Mouse (Mus musculus): ENCODE results near the gene Hist1h2bc.
"Not testable (repeated sequence)": the region's sequence is repeated elsewhere in the genome, so short reads cannot be mapped to it uniquely, and the experiment has no call there.

Hist1h2bc gene

DNA sequence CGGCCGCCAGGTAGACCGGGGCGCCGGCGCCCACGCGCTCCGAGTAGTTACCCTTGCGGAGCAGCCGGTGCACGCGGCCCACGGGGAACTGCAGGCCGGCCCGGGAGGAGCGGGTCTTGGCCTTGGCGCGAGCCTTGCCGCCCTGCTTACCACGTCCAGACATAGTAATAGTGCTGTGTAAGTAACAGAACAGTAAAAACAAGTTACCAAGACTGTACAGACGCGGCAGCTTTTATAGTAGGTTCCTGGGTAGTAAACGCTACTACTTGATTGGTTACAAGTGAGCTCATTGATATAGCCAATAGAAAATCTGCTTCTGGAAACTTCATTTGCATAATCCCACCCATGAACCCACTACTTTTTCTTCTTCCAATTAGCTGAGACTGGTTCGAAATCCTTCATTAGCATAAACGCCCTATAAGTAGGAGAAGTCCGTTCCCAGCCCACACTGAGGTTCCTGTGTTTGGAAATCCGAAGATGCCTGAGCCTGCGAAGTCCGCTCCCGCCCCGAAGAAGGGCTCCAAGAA is at the start of gene Hist1h2bc, which contains the start of gene Hist1h2ac:
Gene Hist1h2bc (plus strand): TSS at position 445 of the 527 bp plus-strand sequence.
Gene Hist1h2ac (minus strand): TSS at position 194 of the 527 bp plus-strand sequence.
- H3K4me1 ChIP-seq (replicated peaks; ENCODE audit: low read depth, low read length), result peaks cover 15% of the 10 kb centered on the region
- H3K9me3 ChIP-seq (ENCODE audit: low read length), result no peaks in the 10 kb centered on the region
- H3K27me3 ChIP-seq (ENCODE audit: insufficient read depth, low read length), result no peaks in the 10 kb centered on the region
- H3K36me3 ChIP-seq (ENCODE audit: insufficient read depth, low read length), result no peaks in the 10 kb centered on the region
- TF ChIP-seq NANOG (IDR thresholded peaks at IDR 0.05; ENCODE audit: borderline replicate concordance, low read length) (no peak), CTCF (conservative IDR thresholded peaks at IDR 0.05; ENCODE audit: low read length) (no peak), POU5F1 (IDR thresholded peaks at IDR 0.05; ENCODE audit: borderline replicate concordance, low read length) (no peak)
- H3K4me3 ChIP-seq (replicated peaks; ENCODE audit: low read length), result peak within 1 kb of the TSS; percentile 71

DNA sequence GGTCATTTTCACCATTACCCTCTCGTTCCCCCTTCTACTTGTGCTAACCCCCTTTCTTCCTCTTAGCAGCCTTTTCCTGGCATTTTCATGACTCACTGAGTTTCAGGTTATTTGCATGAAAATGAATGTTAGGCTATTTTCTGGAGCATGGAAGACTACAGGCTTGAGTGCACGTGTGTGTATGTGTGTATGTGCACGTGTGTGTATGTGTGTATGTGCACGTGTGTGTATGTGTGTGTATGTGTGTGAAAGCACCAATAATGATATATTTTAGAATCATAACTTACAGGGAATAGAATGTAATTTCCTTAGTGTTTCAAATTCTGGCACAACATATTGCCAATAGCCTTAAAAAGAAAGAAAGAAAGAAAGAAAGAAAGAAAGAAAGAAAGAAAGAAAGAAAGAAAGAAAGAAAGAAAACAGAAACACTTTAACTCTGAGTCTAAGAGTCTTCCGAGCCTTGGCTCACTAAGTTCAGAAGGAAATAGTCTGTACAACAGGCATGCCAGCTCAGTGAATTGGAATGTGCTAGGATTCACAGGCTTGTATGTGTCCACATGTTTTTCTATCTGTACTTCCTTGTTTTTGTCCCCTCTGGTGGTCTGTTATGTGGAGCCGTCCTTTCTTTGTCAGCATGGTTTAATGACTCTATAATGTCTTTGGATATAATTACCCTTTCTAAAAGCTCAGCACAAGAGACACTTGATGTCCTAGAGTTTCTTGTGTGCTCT is 24.2 kb upstream of the Hist1h2bc start:
- peaks cover 8% of the 10 kb centered on the region; the same call in 1 of the 2 replicates for H3K9me3 ChIP-seq (ENCODE audit: low read length)
- no peak overlapping the region for H3K4me3 ChIP-seq (replicated peaks; ENCODE audit: low read length)
- no peaks in the 10 kb centered on the region for H3K27me3 ChIP-seq (ENCODE audit: insufficient read depth, low read length)
- TF ChIP-seq POU5F1 (IDR thresholded peaks at IDR 0.05; ENCODE audit: borderline replicate concordance, low read length), result no peak
- no peak for TF ChIP-seq NANOG (IDR thresholded peaks at IDR 0.05; ENCODE audit: borderline replicate concordance, low read length)
- TF ChIP-seq CTCF (conservative IDR thresholded peaks at IDR 0.05; ENCODE audit: low read length), result no peak
- H3K36me3 ChIP-seq (ENCODE audit: insufficient read depth, low read length), result no peaks in the 10 kb centered on the region
- H3K4me1 ChIP-seq (replicated peaks; ENCODE audit: low read depth, low read length), result 0 out of 2 replicates have a peak, but pooled peaks cover 2% of the 10 kb centered on the region

DNA sequence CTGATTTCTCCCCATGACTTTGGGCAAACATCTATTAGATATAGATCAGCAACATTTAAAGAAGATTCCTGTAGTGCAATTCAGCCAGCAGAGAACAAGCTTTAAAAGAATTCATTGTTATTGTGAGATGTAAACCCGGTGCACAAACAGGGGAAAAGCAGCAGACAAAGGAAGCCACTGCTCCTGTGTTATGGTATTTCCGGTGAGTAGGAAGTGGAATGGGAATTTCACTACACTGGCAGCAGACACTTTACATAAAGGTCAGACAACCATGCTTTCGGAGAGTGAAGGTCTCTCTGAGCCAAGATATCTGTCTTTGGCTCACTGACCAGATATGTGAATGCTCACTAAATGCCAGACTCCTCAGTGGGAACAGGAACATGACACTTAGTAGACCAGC is 21.5 kb upstream of the Hist1h2bc start:
- TF ChIP-seq NANOG (IDR thresholded peaks at IDR 0.05; ENCODE audit: borderline replicate concordance, low read length), result no peak
- no peak for TF ChIP-seq CTCF (conservative IDR thresholded peaks at IDR 0.05; ENCODE audit: low read length)
- TF ChIP-seq POU5F1 (IDR thresholded peaks at IDR 0.05; ENCODE audit: borderline replicate concordance, low read length), result no peak
- Histone ChIP-seq H3K4me1 (replicated peaks; ENCODE audit: low read depth, low read length) (0 out of 2 replicates have a peak, but pooled peaks cover 2% of the 10 kb centered on the region), H3K36me3 (ENCODE audit: insufficient read depth, low read length) (no peaks in the 10 kb centered on the region), H3K9me3 (ENCODE audit: low read length) (no peaks in the 10 kb centered on the region), H3K4me3 (replicated peaks; ENCODE audit: low read length) (no peak overlapping the region), H3K27me3 (ENCODE audit: insufficient read depth, low read length) (no peaks in the 10 kb centered on the region)

DNA sequence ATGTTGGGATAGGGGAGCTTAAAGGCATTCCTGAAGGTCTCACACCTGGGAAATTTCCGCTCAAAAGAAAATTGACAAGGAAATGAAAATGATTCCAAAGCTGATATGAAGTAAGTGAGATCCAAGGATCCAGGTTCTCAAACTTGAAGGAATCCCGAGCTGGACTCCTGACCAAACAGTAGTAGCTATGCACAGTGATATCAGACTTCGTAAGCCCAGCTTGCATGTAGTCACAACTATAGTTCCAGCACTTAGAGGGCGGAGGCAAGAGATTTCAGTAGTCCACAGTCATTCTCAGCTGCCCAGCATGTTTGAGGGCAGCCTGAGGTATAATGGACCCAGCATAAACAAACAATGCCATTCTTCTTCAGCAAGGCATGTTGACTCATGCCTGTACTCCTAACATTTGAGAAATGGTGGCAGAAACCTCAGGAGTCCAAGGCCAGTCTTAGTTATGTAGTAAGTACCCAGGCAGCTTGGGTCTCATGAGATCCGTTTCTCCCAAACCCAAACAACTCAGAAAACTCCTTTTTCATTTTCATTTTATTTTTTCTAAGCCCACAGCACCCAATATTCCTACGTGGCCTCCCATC is 1.9 kb upstream of the Hist1h2bc start:
- H3K36me3 ChIP-seq (ENCODE audit: insufficient read depth, low read length), result no peaks in the 10 kb centered on the region

DNA sequence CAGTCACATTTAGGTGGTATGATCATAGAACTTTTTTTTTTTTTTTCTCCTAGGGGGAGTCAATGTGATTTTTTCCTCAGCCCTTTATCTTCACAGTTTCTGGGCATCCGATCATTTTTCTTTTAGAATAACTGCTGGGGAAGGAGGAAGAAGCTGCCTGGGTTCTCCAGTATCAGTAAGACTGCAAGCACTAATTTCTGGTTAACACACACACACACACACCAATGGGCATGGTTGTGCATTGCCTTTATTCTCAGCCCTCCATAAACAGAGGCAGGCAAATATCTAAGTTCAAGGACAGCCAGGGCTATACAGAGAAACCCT is 1.4 kb upstream of the Hist1h2bc start:
- Histone ChIP-seq H3K4me1 (replicated peaks; ENCODE audit: low read depth, low read length) (peaks cover 15% of the 10 kb centered on the region), H3K9me3 (ENCODE audit: low read length) (no peaks in the 10 kb centered on the region)

More for the DNA sequence above, 1.9 kb upstream of the Hist1h2bc start:
- TF ChIP-seq CTCF (conservative IDR thresholded peaks at IDR 0.05; ENCODE audit: low read length), result no peak
- TF ChIP-seq POU5F1 (IDR thresholded peaks at IDR 0.05; ENCODE audit: borderline replicate concordance, low read length), result no peak
- no peak for TF ChIP-seq NANOG (IDR thresholded peaks at IDR 0.05; ENCODE audit: borderline replicate concordance, low read length)
- H3K4me1 ChIP-seq (replicated peaks; ENCODE audit: low read depth, low read length), result peaks cover 15% of the 10 kb centered on the region
- H3K27me3 ChIP-seq (ENCODE audit: insufficient read depth, low read length), result no peaks in the 10 kb centered on the region
- no peaks in the 10 kb centered on the region for H3K9me3 ChIP-seq (ENCODE audit: low read length)
- H3K4me3 ChIP-seq (replicated peaks; ENCODE audit: low read length), result no peak overlapping the region; the same call in 1 of the 2 replicates

DNA sequence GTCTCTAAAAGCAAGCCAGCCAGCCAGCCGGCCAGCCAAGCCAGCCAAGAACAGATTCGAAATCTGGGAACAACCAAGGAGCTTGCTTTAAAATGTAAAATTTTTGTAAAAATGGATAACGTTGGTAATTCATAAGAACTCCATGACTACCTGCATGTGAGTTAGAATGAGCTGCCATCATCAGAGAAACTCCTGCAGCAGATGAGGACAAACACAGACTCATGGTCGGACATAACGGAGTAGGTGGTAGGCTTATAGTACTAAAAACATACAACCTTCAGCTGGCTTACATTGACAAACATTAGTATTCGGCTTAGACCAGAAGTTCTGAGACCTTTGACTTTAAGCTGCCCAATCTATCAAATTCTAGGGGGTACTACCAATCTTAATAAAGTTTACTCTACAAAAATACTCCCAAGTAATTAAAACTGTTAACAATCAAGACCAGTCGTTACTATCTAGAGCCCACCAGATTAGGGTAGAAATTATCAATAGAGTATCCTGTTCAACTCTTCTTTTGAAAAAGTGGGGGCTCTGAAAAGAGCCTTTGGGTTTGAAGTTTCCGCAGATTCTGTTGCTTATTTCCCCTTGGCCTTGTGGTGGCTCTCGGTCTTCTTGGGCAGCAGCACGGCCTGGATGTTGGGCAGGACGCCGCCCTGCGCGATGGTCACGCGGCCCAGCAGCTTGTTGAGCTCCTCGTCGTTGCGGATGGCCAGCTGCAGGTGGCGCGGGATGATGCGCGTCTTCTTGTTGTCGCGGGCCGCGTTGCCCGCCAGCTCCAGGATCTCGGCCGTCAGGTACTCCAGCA is 848 bp upstream of the Hist1h2bc start:
- not testable (repeated sequence) for H3K9me3 ChIP-seq (ENCODE audit: low read length); H3K36me3 ChIP-seq (ENCODE audit: insufficient read depth, low read length); H3K27me3 ChIP-seq (ENCODE audit: insufficient read depth, low read length)
- H3K4me3 ChIP-seq (replicated peaks; ENCODE audit: low read length), result peak overlapping the region; percentile 71
- peaks cover 15% of the 10 kb centered on the region for H3K4me1 ChIP-seq (replicated peaks; ENCODE audit: low read depth, low read length)

More for the DNA sequence above, 1.4 kb upstream of the Hist1h2bc start:
- H3K4me3 ChIP-seq (replicated peaks; ENCODE audit: low read length), result peak overlapping the region; percentile 71
- no peak for TF ChIP-seq NANOG (IDR thresholded peaks at IDR 0.05; ENCODE audit: borderline replicate concordance, low read length)
- no peak for TF ChIP-seq CTCF (conservative IDR thresholded peaks at IDR 0.05; ENCODE audit: low read length)
- no peak for TF ChIP-seq POU5F1 (IDR thresholded peaks at IDR 0.05; ENCODE audit: borderline replicate concordance, low read length)
- H3K27me3 ChIP-seq (ENCODE audit: insufficient read depth, low read length), result no peaks in the 10 kb centered on the region
- no peaks in the 10 kb centered on the region for H3K36me3 ChIP-seq (ENCODE audit: insufficient read depth, low read length)

DNA sequence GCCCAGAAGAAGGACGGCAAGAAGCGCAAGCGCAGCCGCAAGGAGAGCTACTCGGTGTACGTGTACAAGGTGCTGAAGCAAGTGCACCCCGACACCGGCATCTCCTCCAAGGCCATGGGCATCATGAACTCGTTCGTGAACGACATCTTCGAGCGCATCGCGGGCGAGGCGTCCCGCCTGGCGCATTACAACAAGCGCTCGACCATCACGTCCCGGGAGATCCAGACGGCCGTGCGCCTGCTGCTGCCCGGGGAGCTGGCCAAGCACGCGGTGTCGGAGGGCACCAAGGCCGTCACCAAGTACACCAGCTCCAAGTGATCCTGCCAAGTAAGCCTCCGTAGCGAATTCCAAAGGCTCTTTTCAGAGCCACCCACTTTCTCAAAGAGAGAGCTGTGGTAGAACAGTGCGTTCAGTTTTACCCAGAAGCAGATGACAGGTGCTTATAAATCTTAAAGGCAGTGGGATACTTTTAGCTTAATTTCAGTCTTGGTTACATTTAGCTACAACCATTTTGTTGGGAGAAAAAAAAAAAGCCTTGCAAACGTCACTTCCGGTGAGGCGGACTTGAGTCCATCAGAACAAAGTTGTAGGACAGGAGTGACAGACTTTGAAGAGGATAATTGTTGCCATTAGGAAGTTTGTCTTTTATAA is 421 bp downstream of the Hist1h2bc start:
- not testable (repeated sequence) for H3K36me3 ChIP-seq (ENCODE audit: insufficient read depth, low read length); H3K27me3 ChIP-seq (ENCODE audit: insufficient read depth, low read length); H3K9me3 ChIP-seq (ENCODE audit: low read length)
- peaks cover 15% of the 10 kb centered on the region for H3K4me1 ChIP-seq (replicated peaks; ENCODE audit: low read depth, low read length)
- peak overlapping the region; percentile 70 for H3K4me3 ChIP-seq (replicated peaks; ENCODE audit: low read length)
